Mouse (Mus musculus) spleen, postnatal 14 days (tissue): ENCODE results near the gene Ugt1a7c.
"Not testable (repeated sequence)": the region's sequence is repeated elsewhere in the genome, so short reads cannot be mapped to it uniquely, and the experiment has no call there.

Source experiments
- DNase-seq, 2 experiments: peaks; one replicate each; pipeline ENCODE4 v3.0.0; 2021 to 2022; ENCODE audit warnings: low spot score in 2 of 2

The Ugt1a7c gene

GRCm38 (mm10) chr1:88094941-88095492, at the start of gene Ugt1a7c:
Gene Ugt1a7c (plus strand): TSS chr1:88095062.
- no peak for DNase-seq

GRCm38 (mm10) chr1:88047408-88047807, 47.5 kb upstream of the Ugt1a7c start:
- not testable (repeated sequence) for DNase-seq

DNA sequence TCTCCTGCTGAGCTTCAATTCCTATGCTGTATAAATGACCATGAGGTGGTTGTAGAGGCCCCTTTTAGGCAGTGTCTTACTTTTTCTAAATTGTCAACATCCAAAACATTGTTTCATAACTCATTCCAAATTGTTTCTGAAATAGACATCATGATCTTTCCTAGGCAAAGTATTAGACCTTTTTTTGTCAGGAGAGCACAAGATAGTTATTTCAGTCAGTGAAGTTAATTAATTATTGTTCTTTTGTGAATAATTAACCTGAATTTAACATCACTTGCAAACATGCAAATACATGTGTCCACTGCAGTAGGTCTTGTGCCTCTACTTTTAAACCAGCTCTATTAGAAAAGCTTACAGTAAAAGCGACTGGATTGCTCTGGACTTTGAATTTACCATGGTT, 39.8 kb upstream of the Ugt1a7c start, which contains the start of gene Ugt1a10:
Gene Ugt1a10 (plus strand): TSS at position 301 of the 400 bp plus-strand sequence.
- no peak for DNase-seq

DNA sequence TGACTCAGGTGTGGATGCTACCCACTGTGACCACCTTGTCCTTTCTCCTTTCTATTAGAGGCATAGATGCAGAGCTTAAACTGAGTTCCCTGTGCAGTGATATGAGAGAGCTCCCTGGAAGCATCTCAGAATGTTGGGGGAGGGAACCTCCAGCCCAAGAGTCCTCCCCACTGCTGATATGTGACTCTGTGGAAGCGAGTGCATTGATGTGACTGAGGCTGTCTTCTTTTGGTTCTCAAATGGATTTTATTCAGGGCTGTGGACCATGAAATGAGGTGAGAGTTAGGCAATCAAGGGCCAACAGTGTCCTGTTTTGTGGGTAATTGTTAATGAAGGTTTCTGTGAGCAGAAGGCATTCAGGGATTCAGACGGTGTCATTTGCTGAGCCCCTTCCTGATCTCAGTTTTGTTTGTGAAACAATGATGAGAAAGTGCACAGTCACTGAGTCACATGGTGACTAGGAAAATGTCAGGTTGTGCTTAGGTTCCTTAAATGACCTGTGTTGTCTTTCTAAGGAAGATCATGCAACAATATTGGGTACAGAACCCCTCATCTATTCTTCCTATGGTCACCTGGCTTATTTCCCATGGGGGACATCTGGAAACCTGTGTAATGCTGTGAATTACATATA, 28.3 kb upstream of the Ugt1a7c start:
- DNase-seq = not testable (repeated sequence)

- DNase-seq = no peak
These were observed 24.4 kb upstream of the Ugt1a7c start, which contains the start of gene Ugt1a9 for GRCm38 (mm10) chr1:88070495-88070894. Gene Ugt1a9 (plus strand): TSS chr1:88070800.

GRCm38 (mm10) chr1:88070902-88071301, 24.0 kb upstream of the Ugt1a7c start:
- no peak for DNase-seq

DNA sequence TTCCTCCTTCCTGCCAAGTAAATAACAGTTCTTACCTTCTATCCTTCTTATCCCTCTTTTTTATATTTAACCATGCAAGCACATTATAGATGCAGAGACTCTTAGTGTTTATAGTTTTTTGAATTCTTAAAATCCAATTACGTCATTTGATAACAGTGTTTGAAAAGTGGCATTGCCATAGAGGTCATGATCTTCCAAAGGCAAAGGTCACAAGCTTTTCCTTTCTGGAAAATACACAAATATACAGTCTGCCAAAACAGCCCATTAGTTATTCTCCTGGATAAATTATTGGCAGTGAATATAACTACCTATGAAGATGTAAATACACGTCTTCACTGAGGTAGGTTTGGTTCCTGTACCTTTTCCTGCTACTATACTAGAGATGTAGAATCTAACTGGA, 20.4 kb upstream of the Ugt1a7c start:
- no peak for DNase-seq

DNA sequence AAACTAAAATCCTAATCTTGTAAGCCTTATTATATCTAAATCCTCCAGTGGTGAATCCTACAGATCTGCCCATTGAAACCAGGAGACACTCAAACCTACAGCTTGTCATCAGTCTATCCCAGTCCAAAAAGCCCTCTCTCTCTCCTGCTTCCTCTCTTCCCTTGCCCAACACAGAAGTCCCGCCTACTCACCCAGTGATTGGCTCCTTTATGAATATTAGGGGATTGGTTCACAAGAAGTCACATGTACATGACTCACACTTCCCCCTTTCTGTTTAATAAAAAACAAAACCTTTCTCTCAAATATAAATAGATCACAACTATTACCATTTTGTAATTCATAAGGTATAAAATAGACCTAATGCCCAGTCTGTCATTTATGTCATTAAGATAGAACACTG, 17.7 kb upstream of the Ugt1a7c start:
- DNase-seq = no peak

DNA sequence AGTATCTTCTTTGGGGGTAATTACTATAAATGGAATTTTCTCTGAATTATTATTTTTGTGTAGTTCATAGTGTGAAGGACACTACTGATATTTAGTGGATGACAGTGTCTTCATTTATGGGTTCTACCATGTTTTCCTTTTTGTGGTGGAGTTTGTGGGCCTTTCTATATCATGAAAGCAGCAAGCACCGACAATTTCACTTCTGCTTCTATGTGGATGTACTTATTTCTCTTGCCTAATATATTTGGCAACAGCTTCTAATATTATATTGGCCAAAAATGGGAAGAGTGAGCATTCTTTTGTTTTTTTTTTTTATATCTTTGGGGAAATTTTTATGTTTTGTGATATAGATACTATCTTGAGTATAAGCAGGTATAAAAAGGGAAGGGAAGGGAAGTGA, 13.2 kb upstream of the Ugt1a7c start:
- DNase-seq = no peak

GRCm38 (mm10) chr1:88086125-88086524, 8.7 kb upstream of the Ugt1a7c start:
- DNase-seq = no peak

DNA sequence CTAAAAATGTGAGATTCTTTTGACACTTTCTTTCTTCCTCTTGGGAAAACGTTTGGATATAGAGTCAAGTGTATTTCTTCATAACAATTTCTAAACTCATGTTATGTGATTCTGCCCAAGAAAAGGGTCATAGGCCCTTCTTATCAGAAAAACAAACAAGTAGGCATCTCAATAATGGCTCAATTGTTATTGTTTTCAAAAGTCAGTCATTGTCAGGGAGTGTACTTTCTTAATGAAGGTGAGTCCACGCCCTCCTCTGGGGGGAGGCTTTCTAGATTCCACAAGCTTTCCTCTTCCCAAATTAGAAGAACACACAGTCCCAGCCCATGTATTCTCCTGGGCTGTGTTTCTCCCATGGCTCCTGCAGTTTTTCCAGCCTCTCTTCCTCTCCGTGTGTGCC, 7.3 kb upstream of the Ugt1a7c start, which contains the start of gene Ugt1a8:
Gene Ugt1a8 (plus strand): TSS at position 301 of the 400 bp plus-strand sequence.
- no peak for DNase-seq

DNA sequence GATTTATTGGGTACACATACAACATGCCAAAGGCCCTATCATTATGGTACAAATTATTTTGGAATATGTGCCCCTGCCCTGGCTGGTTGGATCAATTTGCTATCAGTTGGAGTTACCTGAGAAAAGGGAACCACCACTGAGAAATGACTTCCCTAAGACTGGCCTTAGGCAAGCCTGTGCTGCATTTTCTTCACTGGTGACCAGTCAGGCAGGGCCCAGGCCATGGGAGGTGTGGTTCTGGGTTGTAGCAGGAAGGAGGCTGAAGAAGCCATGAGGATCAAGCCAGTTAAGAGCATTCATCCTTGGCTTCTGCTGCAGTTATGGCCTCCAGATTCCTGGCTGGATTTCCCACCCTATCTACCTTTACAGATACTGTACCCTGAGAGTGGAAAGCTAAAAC, 2.5 kb upstream of the Ugt1a7c start:
- DNase-seq = no peak

DNA sequence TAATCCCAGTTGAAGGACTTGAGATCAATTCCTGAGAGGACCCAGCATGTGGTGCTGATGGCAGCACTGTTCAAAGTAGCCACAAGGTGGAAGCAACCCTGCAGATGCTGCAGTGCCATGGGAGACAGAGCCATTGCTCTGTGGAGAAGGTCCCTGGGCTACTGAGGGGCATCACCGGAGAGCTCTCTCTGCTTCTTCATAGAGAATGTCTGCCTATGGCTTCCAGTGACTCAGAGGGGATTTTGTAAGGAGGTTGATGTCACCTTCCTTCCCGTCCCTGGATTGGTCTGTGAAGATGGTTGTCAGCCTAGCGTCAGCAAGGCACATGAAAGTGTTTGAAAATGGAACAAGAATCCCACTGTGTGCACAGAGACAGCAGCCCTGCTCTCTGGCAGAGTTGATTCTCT, 589 bp upstream of the Ugt1a7c start:
- DNase-seq = not testable (repeated sequence)

DNA sequence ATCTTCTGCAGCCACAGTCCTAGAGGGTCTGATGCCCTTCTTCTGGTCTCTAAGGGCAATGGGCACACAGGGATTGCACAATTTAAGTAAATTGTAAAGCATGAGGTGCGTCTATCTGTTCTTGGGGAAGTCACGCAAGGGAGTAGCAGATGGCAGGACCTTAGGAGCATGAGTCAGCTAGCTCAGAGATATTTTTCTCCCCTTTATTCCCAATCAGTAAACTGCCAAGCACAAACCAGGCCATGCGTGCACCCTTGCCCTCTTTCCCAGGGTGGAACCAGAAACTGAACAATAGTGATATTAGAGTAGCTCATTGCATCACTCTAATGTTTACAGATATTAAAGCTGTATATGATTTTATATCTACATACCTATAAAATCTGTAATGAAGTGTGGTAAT, 3.7 kb downstream of the Ugt1a7c start:
- not testable (repeated sequence) for DNase-seq

DNA sequence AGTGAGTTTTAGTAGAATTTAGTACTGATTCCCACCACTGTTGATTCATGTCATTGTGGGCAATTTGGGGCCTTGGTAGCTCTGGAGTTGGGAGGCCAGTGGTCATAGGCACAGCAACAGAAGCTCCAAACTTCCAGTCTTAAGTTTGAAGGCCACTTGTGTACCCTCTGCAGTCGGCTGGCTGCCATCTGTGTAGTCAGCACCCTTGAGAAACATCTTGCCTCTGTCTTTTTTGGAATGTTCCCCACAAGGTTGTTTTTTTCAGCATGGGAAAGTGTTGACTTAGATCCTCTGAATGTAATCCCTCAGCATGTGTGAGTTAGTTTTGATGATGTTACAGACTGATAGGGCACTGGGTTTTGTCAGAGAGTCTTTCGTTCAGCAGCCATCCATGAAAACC, 4.8 kb downstream of the Ugt1a7c start:
- not testable (repeated sequence) for DNase-seq

DNA sequence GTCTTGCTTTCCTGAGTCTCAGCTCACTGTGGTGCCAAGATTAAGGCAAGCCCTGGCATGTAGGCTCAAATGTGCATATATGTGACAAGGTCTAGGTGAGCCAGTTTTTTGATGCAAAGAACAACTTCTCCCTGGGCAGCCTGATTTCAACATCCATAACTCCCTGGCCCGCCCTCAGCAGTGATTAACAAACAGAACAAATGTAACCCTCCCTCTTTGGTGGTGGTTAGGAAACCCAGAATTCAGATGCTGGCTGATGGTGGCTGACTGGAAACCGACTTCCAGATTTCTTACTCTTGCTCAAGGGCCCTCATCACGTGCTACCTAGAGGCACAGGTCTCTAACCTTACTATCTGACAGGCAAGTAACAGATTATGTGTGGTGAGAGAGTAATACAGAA, 8.2 kb downstream of the Ugt1a7c start, which contains the start of gene Ugt1a6b:
Gene Ugt1a6b (plus strand): TSS at position 234 of the 400 bp plus-strand sequence.
- not testable (repeated sequence) for DNase-seq

- DNase-seq = not testable (repeated sequence)
These were observed 9.0 kb downstream of the Ugt1a7c start for GRCm38 (mm10) chr1:88103697-88104468.

- DNase-seq = no peak
These were observed 10.0 kb downstream of the Ugt1a7c start for GRCm38 (mm10) chr1:88104667-88105430.

- DNase-seq = no peak
These were observed 10.8 kb downstream of the Ugt1a7c start for GRCm38 (mm10) chr1:88105656-88106055.

GRCm38 (mm10) chr1:88109027-88109557, 14.2 kb downstream of the Ugt1a7c start:
- DNase-seq = not testable (repeated sequence)

DNA sequence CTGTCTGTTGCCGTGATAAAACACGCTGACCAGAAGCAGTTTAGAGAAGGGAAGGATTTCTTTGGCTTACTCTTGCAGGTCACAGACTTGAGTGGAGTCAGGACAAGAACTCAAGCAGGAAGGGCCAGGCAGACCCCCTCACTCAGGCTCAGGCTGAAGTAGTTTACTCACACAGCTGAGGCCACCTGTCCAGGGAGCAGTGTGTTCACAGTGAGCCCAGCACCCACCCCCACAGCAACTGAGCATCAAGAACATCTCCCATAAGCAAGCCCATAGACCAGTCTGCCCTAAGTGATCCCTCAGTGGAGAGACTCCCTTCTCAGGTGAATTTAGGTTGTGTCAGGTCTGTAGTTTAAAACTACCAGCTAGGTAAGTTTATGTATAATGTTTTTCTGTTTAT, 14.7 kb downstream of the Ugt1a7c start:
- not testable (repeated sequence) for DNase-seq
